Mouse (Mus musculus) right cerebral cortex, adult 18-20 months (tissue): ENCODE measurements around the gene Ppp4r3a.
A peak's percentile ranks its signal among the peaks of the same experiment; 100 is the strongest.
"Not testable (repeated sequence)": the region's sequence is repeated elsewhere in the genome, so short reads cannot be mapped to it uniquely, and the experiment has no call there.

Experiments
- DNase-seq: peaks from one replicate; pipeline ENCODE4 v3.0.0; 2022; ENCODE audit warnings: mixed read lengths

The Ppp4r3a gene

GRCm38 (mm10) chr12:101083076-101083838 is at the start of gene Ppp4r3a:
Gene Ppp4r3a (minus strand): TSS chr12:101083702.
- peak; percentile 96 for DNase-seq

DNA sequence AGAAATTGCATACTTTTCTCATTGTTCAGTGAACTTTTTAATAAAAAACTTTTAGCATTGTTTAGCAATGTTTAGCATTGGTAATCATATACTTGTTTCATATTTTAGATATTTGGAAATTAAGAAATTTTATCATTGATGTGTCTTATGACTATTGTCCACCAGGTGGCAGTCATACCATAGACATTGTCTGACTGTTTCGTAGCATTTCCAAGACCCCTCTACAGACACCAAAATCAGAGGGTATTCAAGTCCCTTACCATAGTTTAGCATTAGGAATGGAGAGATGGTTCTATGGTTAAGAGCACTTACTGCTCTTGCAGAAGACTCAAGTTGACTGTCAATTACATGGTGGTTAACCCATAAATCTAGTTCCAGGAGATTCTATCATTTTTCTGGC is 39.5 kb upstream of the Ppp4r3a start:
- no peak for DNase-seq

- not testable (repeated sequence) for DNase-seq
Measured at GRCm38 (mm10) chr12:101122066-101122465, 38.6 kb upstream of the Ppp4r3a start.

GRCm38 (mm10) chr12:101109794-101110585 is 26.5 kb upstream of the Ppp4r3a start:
- not testable (repeated sequence) for DNase-seq

DNA sequence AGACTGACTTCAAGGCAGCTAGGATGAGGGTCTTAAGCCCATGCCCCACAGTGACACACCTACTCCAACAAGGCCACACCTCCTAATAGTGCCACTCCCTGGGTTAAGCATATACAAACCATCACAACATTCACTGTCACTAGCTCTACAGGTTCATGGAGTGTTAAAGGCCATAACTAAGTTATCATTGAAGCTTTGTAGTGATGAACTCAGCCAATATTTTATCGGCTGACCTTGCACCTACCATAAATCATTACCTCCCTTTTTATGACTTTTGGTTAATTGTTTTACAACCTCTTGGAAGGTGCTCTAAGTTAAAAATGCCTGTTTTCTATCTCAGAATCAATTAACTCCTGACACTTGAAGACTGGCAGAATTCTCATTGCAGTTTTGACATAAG is 24.2 kb upstream of the Ppp4r3a start:
- no peak for DNase-seq

GRCm38 (mm10) chr12:101105571-101105970 is 22.1 kb upstream of the Ppp4r3a start:
- no peak for DNase-seq

GRCm38 (mm10) chr12:101102648-101103047 is 19.1 kb upstream of the Ppp4r3a start:
- DNase-seq = no peak

- not testable (repeated sequence) for DNase-seq
Measured at GRCm38 (mm10) chr12:101093678-101094077, 10.2 kb upstream of the Ppp4r3a start.

DNA sequence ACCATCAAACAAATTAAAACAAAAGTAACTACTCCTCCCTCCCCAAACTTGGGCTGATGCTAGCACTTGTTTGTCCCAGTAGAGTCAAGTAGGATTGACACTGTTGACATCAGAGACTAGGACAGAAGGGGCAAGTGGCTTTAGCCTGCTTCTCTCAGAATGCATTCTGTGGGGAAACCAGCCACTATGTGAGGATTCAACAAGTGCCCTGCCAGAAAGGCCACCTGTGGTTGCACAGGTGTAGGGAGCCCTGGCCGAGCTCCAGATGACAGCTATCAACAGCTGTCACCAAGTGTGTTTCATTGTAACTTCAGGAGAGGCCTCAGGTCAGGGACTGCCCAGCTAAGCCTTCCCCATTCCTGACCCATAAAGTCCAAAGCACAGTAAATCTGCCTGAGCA is 6.5 kb upstream of the Ppp4r3a start:
- no peak for DNase-seq

- no peak for DNase-seq
Measured at GRCm38 (mm10) chr12:101087406-101087805, 3.9 kb upstream of the Ppp4r3a start.

DNA sequence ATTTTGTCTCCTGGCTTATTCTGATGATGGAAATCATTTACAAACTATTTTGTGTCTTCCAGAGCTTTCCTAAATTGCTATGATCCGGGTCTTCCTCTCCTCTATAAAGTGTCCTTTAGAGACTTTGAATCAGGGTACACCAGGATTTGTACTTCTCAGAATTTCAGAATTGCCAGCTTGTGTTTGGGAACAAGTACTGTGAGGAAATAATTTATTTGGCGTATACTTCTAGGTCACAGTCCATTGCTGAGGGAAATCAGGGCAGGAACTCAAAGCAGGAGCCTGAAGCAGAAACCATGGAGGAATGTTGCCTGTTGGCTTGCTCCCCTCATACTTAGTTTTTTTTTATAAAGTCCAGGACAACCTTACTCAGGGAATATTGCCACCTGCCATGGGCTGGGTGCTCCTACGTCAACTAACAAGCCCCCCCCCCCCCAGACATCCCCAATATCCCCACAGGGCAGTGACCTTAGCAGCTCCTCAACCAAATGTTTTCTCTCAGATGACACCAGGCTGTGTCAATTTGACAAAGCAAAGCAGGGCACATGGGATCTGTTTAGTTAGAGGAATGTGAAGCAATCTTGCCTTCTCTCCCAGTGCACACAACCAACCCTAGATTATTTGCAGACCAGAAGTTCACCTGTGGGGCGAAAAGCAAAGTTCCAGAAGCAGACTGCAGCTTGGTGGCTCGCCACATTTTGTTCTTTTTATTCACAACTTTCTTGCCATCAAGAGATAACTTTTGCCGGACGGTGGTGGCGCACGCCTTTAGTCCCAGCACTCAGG is 1.6 kb upstream of the Ppp4r3a start:
- DNase-seq = no peak

- DNase-seq = no peak
Measured at GRCm38 (mm10) chr12:101084237-101084636, 735 bp upstream of the Ppp4r3a start.

GRCm38 (mm10) chr12:101083839-101084195 is 315 bp upstream of the Ppp4r3a start:
- DNase-seq = no peak

- DNase-seq = peak; percentile 12
Measured at GRCm38 (mm10) chr12:101082296-101083075, 1.0 kb downstream of the Ppp4r3a start.

GRCm38 (mm10) chr12:101077955-101078354 is 5.5 kb downstream of the Ppp4r3a start:
- DNase-seq = no peak

DNA sequence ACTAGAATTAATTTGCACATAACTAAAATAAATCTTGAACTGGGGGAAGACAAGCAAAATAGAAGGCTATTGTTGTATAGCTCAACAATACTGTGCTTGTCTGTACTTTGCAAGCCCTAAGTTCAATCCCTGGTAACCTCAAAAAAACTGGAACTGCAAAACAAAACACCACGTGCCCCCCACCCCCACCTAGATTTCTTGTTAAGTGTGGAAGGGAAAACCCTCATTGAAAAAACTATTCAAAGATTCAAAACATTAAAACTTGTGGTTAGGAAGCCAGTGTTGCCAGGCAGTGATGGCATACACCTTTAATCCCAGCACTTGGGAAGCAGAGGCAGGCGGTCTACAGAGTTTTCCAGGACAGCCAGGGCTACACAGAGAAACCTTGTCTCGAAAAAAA is 8.1 kb downstream of the Ppp4r3a start:
- no peak for DNase-seq

- no peak for DNase-seq
Measured at GRCm38 (mm10) chr12:101074821-101075429, 8.6 kb downstream of the Ppp4r3a start.

DNA sequence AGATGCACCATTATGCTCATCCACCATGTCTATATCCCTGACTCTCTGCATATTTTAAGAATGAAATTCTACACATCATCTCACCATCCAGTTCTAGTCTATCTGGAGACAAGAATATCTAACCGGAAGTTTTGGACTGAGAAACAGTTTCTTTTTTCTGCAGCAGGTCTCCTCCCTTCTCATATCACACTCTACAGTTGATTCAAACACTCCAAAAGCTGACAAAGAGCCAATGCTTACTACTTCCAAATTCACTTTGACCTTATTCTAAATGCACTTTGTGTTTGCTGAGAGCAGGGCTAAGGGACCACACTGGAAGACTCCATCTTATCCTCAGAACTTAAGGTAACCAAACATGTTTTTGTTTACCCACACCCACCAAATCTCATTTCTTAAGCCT is 13.7 kb downstream of the Ppp4r3a start:
- no peak for DNase-seq

GRCm38 (mm10) chr12:101066329-101066728 is 17.2 kb downstream of the Ppp4r3a start:
- DNase-seq = no peak

DNA sequence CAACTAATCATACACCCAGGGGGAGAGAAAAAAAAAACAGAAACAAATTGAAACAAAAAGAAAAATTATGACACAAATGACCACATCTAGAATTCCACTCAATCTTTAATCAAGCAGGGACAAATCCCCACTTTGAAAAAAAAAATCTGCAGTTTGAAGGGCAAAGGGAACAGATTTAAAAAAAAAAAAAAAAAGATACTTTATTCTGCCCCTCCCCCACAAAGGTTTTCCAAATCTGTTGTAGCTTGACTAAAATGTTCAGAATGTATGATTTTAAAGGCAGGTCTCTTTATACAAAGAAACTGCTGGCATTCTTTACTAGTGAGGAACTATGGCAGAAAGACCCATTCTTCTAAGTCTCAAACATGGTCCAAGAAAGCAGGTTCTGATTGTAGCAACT is 43.5 kb downstream of the Ppp4r3a start:
- no peak for DNase-seq

GRCm38 (mm10) chr12:101028954-101029731 is 54.4 kb downstream of the Ppp4r3a start, which contains the start of gene Ccdc88c:
Gene Ccdc88c (minus strand): TSS chr12:101029056.
- DNase-seq = peak; percentile 79
